Mouse (Mus musculus): ENCODE measurements around the gene 1110059G10Rik.

Gene 1110059G10Rik

GRCm38 (mm10) chr9:122950643-122951475 lies at the start of gene 1110059G10Rik, which contains the start of gene Kif15:
Gene 1110059G10Rik, minus strand, starts transcription at chr9:122951000.
Gene Kif15, plus strand, starts transcription at chr9:122951046.
- no peaks in the 10 kb centered on the region for H3K9me3 ChIP-seq (ENCODE audit: low read length)
- peak within 1 kb of the TSS; percentile 96 for H3K4me3 ChIP-seq (replicated peaks; ENCODE audit: low read length)
- TF ChIP-seq CTCF (conservative IDR thresholded peaks at IDR 0.05; ENCODE audit: low read length) (no peak), POU5F1 (IDR thresholded peaks at IDR 0.05; ENCODE audit: borderline replicate concordance, low read length) (no peak), NANOG (IDR thresholded peaks at IDR 0.05; ENCODE audit: borderline replicate concordance, low read length) (no peak)
- peaks cover 26% of the 10 kb centered on the region for H3K36me3 ChIP-seq (ENCODE audit: insufficient read depth, low read length)
- H3K4me1 ChIP-seq (replicated peaks; ENCODE audit: low read depth, low read length), result peaks cover 35% of the 10 kb centered on the region
- no peaks in the 10 kb centered on the region for H3K27me3 ChIP-seq (ENCODE audit: insufficient read depth, low read length)

GRCm38 (mm10) chr9:122999193-122999586 lies 48.4 kb upstream of the 1110059G10Rik start:
- Histone ChIP-seq H3K27me3 (ENCODE audit: insufficient read depth, low read length) (no peaks in the 10 kb centered on the region), H3K4me3 (replicated peaks; ENCODE audit: low read length) (no peak overlapping the region), H3K36me3 (ENCODE audit: insufficient read depth, low read length) (peaks cover 99% of the 10 kb centered on the region), H3K4me1 (replicated peaks; ENCODE audit: low read depth, low read length) (no peaks in the 10 kb centered on the region), H3K9me3 (ENCODE audit: low read length) (no peaks in the 10 kb centered on the region)
- TF ChIP-seq CTCF (conservative IDR thresholded peaks at IDR 0.05; ENCODE audit: low read length) (no peak), POU5F1 (IDR thresholded peaks at IDR 0.05; ENCODE audit: borderline replicate concordance, low read length) (no peak), NANOG (IDR thresholded peaks at IDR 0.05; ENCODE audit: borderline replicate concordance, low read length) (no peak)

- Histone ChIP-seq H3K27me3 (ENCODE audit: insufficient read depth, low read length) (no peaks in the 10 kb centered on the region), H3K4me1 (replicated peaks; ENCODE audit: low read depth, low read length) (no peaks in the 10 kb centered on the region), H3K4me3 (replicated peaks; ENCODE audit: low read length) (no peak overlapping the region), H3K36me3 (ENCODE audit: insufficient read depth, low read length) (peaks cover 99% of the 10 kb centered on the region), H3K9me3 (ENCODE audit: low read length) (no peaks in the 10 kb centered on the region)
- no peak for TF ChIP-seq NANOG (IDR thresholded peaks at IDR 0.05; ENCODE audit: borderline replicate concordance, low read length)
- TF ChIP-seq CTCF (conservative IDR thresholded peaks at IDR 0.05; ENCODE audit: low read length), result no peak
- TF ChIP-seq POU5F1 (IDR thresholded peaks at IDR 0.05; ENCODE audit: borderline replicate concordance, low read length), result no peak
These were observed 47.8 kb upstream of the 1110059G10Rik start for GRCm38 (mm10) chr9:122998406-122999192.

GRCm38 (mm10) chr9:122928915-122929314 lies 21.9 kb downstream of the 1110059G10Rik start:
- Histone ChIP-seq H3K36me3 (ENCODE audit: insufficient read depth, low read length) (peaks cover 80% of the 10 kb centered on the region), H3K9me3 (ENCODE audit: low read length) (no peaks in the 10 kb centered on the region), H3K27me3 (ENCODE audit: insufficient read depth, low read length) (no peaks in the 10 kb centered on the region), H3K4me3 (replicated peaks; ENCODE audit: low read length) (no peak overlapping the region), H3K4me1 (replicated peaks; ENCODE audit: low read depth, low read length) (peaks cover 4% of the 10 kb centered on the region; the same call in 1 of the 2 replicates)
- TF ChIP-seq CTCF (conservative IDR thresholded peaks at IDR 0.05; ENCODE audit: low read length) (no peak), POU5F1 (IDR thresholded peaks at IDR 0.05; ENCODE audit: borderline replicate concordance, low read length) (no peak), NANOG (IDR thresholded peaks at IDR 0.05; ENCODE audit: borderline replicate concordance, low read length) (no peak)

GRCm38 (mm10) chr9:122922936-122923381 lies 27.8 kb downstream of the 1110059G10Rik start, which contains the start of gene Zfp105:
Gene Zfp105, plus strand, starts transcription at chr9:122923072.
- Histone ChIP-seq H3K36me3 (ENCODE audit: insufficient read depth, low read length) (peaks cover 34% of the 10 kb centered on the region), H3K4me3 (replicated peaks; ENCODE audit: low read length) (peak within 1 kb of the TSS; percentile 92), H3K4me1 (replicated peaks; ENCODE audit: low read depth, low read length) (peaks cover 10% of the 10 kb centered on the region), H3K9me3 (ENCODE audit: low read length) (no peaks in the 10 kb centered on the region), H3K27me3 (ENCODE audit: insufficient read depth, low read length) (peaks cover 19% of the 10 kb centered on the region)
- TF ChIP-seq NANOG (IDR thresholded peaks at IDR 0.05; ENCODE audit: borderline replicate concordance, low read length) (no peak), CTCF (conservative IDR thresholded peaks at IDR 0.05; ENCODE audit: low read length) (no peak), POU5F1 (IDR thresholded peaks at IDR 0.05; ENCODE audit: borderline replicate concordance, low read length) (no peak)

GRCm38 (mm10) chr9:122922436-122922835 lies 28.4 kb downstream of the 1110059G10Rik start:
- no peaks in the 10 kb centered on the region for H3K9me3 ChIP-seq (ENCODE audit: low read length)
- H3K27me3 ChIP-seq (ENCODE audit: insufficient read depth, low read length), result peaks cover 20% of the 10 kb centered on the region
- peaks cover 29% of the 10 kb centered on the region for H3K36me3 ChIP-seq (ENCODE audit: insufficient read depth, low read length)
- peak overlapping the region; percentile 92 for H3K4me3 ChIP-seq (replicated peaks; ENCODE audit: low read length)
- no peak for TF ChIP-seq CTCF (conservative IDR thresholded peaks at IDR 0.05; ENCODE audit: low read length)
- TF ChIP-seq POU5F1 (IDR thresholded peaks at IDR 0.05; ENCODE audit: borderline replicate concordance, low read length), result no peak
- TF ChIP-seq NANOG (IDR thresholded peaks at IDR 0.05; ENCODE audit: borderline replicate concordance, low read length), result no peak
- H3K4me1 ChIP-seq (replicated peaks; ENCODE audit: low read depth, low read length), result peaks cover 10% of the 10 kb centered on the region

GRCm38 (mm10) chr9:122902717-122903535 lies 47.9 kb downstream of the 1110059G10Rik start:
- TF ChIP-seq POU5F1 (IDR thresholded peaks at IDR 0.05; ENCODE audit: borderline replicate concordance, low read length) (no peak), NANOG (IDR thresholded peaks at IDR 0.05; ENCODE audit: borderline replicate concordance, low read length) (no peak), CTCF (conservative IDR thresholded peaks at IDR 0.05; ENCODE audit: low read length) (no peak)
- no peaks in the 10 kb centered on the region for H3K9me3 ChIP-seq (ENCODE audit: low read length)
- peaks cover 3% of the 10 kb centered on the region; the same call in 1 of the 2 replicates for H3K27me3 ChIP-seq (ENCODE audit: insufficient read depth, low read length)
- 0 out of 2 replicates have a peak, but pooled peaks cover 6% of the 10 kb centered on the region for H3K4me1 ChIP-seq (replicated peaks; ENCODE audit: low read depth, low read length)
- peak overlapping the region; percentile 83 for H3K4me3 ChIP-seq (replicated peaks; ENCODE audit: low read length)
- H3K36me3 ChIP-seq (ENCODE audit: insufficient read depth, low read length), result no peaks in the 10 kb centered on the region

Measured in E14TG2a.4 (cell line).